Mouse (Mus musculus) gastrocnemius, adult 8-10 months (tissue): Measurements from ENCODE around the gene Abcg4. TPM values are rescaled to one million over a fixed set of nuclear protein-coding genes. Genes with fewer than 3 reads are reported as not detected.
A peak's percentile ranks its signal among the peaks of the same experiment; 100 is the strongest.
"Not testable (repeated sequence)": the region's sequence is repeated elsewhere in the genome, so short reads cannot be mapped to it uniquely, and the experiment has no call there.

Experiments used
- DNase-seq, 2 experiments: peaks; one replicate each; pipeline ENCODE4 v3.0.0; 2022; ENCODE audit warnings: low spot score in 2 of 2
- total RNA-seq, 4 experiments: library from RNA; stranded (reverse); gene quantifications; 2 replicates each; pipeline ENCODE4 v1.2.4; 2022

Gene Abcg4
- total RNA-seq, 4 experiments from 2014 or later, result 0.12 to 0.70 (median 0.30) TPM

DNA sequence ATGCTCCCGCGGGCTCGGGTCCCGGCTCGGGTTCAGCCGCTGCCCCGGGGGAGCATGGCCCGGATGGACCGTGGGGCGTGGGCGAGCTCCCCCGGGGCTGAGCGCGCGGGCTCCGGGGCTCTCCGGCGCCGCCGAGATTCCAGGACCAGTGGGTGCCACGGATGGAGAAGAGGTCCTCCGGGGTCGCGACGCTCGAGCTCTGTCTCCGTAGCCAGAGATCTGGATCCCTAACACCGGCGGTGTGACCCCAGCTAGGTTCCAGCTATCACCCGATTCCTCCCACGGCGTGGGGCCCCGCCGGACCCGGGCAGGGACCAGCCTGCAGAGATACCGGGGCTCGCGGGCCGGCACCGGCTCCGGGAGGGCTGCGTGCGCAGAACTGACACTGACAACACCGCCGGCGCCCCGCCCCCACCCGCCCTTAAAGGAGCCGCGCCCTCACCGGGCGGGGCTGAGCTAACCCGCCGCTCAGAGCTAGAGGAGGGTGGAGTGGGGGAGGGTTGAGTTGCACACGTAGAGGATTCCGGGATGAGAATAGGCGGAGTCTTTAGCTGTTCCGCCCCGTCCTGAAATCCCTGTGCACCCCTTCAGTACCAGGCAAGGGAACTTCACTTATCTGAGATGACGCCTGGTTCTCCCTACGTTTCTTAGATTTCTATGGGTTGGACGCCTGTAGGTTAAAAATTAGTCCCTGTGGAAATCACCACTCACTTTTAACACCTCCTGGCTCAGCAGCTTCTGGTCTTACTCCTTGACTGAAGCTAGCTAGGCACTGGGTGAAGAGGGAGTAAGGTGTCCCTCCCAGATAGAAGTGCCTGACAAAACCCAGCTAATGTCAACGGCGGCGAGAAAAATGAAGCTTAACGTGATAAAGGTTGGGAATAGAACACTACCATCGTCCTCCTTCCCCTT, 31.7 kb upstream of the Abcg4 start, which contains the start of gene C2cd2l:
C2cd2l (minus strand) TSS at position 399 of the 912 bp plus-strand sequence.
- DNase-seq, result peak; percentile 86 to 89

- no peak for DNase-seq
Measured at GRCm38 (mm10) chr9:44319105-44319886, 30.9 kb upstream of the Abcg4 start.

- DNase-seq, result no peak
Measured at GRCm38 (mm10) chr9:44318826-44319095, 30.3 kb upstream of the Abcg4 start.

DNA sequence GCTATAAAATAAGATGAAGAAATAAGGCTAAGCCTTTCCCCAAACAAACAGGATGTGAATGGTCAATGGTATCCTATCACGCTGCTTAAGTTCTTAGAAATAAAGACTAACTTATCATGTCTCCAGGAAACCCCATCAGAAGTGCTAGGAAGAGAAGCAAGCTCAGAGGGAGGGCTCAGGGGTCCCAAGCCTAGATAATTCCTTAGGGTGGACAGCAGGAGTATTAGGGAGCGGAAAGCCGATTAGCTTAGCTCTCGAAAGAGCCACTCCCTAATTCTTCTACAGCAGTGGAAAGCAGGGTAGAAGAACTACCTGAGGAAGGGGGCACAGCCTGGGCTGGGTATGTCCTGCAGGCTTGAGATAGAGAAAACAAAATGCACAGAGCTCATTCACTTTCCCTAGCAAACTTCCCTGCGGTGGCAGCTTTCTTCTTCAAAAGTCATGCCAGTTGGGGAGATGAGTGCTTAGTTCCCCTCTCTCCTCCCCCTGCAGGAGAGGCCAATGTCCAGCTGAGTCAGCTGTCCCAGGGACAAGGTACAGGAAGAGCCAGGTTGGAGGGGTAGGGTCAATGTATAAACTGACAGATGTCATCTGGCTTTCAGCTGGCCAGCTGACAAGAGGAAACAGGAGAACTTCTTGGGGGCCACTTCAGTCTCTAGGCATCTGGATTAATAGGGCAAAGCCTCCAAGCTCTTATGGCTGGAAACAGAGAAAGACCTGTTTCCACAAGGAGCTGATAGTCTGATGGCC, 29.8 kb upstream of the Abcg4 start:
- no peak for DNase-seq

- DNase-seq, result no peak
Measured at GRCm38 (mm10) chr9:44317452-44317851, 29.0 kb upstream of the Abcg4 start.

- no peak for DNase-seq
Measured at GRCm38 (mm10) chr9:44314910-44315309, 26.5 kb upstream of the Abcg4 start.

DNA sequence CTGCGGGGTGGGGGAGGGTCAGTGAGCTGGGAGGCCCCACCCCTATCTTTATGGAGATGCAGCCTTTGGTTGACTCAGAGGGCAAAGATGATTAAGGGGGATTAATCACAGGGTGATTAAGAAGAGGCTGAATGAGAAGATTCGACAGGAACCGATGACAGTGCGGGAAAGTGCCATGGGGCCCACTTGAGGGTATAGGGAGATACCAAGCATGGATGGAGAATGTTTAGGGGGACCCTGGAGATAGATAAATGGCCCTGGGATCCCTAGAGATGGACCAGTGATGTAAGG, 25.8 kb upstream of the Abcg4 start:
- no peak for DNase-seq

GRCm38 (mm10) chr9:44313476-44314256, 25.3 kb upstream of the Abcg4 start:
- no peak for DNase-seq

DNA sequence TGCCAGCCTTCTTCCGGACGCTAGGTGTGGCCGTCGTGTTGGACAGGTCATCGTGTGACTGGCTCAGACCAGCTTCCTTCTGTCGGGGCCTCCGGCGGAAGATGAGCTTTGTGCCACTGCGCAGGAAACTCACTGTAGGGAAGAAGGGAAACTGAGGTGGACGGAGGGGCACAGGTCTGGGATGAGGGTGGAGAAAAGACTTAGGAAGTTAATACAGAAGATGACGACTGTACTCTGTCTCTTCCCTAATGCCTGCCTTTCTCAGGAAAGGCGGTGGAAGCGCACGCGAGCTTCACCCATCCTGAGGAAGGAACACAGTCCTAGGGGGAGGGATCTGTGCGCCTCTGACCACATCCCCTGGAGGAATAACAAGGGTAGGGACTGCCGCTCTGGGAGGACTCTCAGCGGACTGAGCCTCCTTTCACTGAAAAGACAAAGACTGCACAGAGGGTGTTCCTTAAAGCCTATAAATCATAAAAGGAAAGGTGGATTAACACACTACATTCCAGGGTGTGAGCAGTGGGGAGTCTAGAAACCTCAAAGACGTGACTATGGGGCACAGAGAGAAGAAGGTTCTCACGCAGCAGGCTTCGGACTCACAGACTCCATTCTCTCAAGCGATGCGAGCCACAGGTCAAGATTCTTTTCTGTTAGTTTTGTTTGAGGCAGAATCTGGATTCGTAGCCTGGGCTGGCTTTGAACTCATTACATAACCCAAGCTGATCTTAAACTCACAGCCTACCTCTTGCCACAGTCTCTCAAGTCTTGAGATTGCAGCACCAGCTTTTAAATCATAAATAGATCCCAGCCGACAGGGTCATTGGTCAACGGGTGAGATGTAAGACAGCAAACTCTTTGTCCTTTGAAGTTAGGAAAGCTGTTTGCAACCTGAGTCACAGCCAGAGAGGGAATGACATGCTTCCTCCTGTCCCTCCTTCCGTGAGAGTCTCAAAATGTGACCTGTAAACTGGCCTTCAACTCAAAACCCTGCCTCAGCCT, 23.0 kb upstream of the Abcg4 start:
- no peak for DNase-seq

DNA sequence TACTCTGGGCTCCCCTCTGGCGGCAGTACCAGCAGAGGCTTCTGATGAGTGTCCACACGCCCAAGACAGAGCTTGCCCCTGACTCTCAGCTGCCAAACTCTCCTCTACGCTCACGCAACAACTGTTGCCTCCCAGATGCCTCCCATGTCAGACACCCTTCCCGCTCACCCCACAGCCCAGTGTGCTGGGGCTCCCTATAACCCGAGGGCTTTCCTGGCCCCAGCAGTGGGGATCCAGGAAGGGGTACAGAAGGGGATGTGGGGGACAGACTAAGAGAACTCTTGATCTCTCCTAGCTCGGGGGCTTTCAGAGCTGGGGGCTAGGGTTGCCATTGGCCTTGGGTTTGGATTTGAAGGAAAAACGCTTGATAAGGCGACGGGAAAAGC, 22.3 kb upstream of the Abcg4 start:
- DNase-seq, result no peak

DNA sequence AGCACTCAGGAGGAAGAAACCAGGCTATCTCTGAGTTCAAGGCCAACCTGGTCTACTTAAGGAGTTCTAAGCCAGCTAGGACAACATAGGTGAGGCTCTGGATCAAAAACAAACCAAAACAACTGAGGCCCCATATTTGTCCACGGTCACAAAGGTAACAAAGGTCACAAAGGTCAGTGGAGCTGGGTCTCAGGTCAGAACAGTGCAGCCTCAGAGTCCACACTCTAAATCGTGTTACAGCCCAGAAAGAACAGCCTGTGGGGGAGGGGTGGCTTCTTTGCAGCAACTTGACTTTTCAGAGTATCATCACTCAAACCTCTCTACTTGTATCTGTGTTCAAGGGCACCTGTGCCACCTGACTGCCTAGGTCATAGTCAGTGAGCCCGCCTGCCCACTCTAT, 21.3 kb upstream of the Abcg4 start:
- no peak for DNase-seq

- no peak for DNase-seq
Measured at GRCm38 (mm10) chr9:44307248-44307647, 18.8 kb upstream of the Abcg4 start.

- DNase-seq, result no peak
Measured at GRCm38 (mm10) chr9:44306532-44306931, 18.1 kb upstream of the Abcg4 start.

DNA sequence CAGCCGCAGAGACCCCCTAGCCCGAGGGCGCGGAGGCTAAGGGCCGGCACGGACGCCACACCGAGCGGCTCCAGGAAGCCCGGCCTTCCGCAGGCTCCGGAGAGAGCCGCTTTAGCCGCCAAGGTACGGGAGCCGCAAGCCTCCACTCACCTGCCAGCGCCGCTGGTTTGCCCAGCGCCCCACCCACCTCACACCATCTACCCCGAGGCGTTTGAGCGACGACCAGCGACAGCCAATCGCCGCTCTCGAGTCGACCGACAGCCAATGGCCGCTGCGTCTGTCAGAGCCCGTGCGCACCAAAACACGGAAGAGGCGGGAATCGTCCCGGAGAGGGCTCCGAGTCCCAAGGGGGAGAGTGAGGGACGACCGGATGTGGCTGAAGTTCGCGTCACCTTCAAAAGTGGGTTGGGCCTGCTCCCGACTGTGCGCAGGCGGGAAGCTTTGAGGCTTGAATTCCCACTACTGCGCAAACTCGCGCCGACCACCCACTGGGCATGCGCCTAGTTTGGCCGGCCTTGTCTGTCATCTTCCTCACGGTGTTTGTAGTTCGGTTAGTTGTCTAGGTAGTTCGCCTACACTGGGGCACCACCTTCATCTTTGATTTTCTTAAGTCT, 17.2 kb upstream of the Abcg4 start, which contains the start of gene Hinfp:
Hinfp (minus strand) TSS at position 206 of the 614 bp plus-strand sequence.
- peak; percentile 95 to 98 for DNase-seq

GRCm38 (mm10) chr9:44300001-44300400, 11.6 kb upstream of the Abcg4 start:
- not testable (repeated sequence) for DNase-seq

DNA sequence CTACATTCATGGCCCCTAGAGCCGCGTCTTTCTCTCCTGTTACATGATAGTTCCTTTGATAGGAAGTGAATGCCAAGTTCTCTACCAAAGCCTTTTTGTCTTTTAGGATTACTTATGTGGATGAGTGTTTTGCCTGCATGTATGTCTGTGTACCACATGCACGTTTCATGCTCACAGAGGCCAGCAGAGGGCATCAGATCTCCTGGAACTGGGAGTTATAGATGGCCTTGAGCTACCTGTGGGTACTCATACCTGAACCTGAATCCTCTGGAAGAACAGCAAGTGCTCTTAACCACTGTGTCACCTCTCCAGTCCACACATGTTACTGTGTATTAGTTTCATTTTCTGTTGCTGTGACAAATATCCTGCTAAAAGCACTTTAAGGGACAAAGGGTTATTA, 4.1 kb upstream of the Abcg4 start:
- DNase-seq, result no peak

GRCm38 (mm10) chr9:44288959-44289291, 510 bp upstream of the Abcg4 start:
- DNase-seq, result no peak

- DNase-seq, result no peak
Measured at GRCm38 (mm10) chr9:44287401-44288075, 877 bp downstream of the Abcg4 start.

DNA sequence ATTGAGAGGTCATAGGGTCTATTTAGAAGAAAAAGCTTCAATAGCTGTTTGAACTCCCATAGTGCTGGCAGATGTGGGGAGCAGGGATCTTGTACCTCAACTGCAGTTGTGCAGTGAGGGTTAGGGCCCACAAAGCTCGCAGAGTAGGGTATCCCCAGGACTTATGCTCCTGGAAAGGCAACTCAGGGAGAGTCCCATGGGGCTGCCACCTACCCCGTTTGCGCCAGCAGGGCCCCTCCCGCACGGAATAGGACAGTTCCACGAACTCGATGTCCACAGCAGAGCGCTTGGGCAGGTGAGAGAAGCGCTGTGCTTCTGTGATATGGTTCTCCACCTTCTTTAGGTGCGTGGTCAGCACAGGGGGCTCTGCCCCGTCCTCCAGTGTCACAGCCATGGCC, 1.4 kb downstream of the Abcg4 start:
- no peak for DNase-seq
